Mouse (Mus musculus) liver (tissue): Measurements from ENCODE around the gene Pgap1.

ENCODE experiments used
- DNase-seq: peaks from one replicate; pipeline ENCODE4 v3.0.0-alpha.2; 2020; ENCODE audit warnings: mixed read lengths

Pgap1 gene

DNA sequence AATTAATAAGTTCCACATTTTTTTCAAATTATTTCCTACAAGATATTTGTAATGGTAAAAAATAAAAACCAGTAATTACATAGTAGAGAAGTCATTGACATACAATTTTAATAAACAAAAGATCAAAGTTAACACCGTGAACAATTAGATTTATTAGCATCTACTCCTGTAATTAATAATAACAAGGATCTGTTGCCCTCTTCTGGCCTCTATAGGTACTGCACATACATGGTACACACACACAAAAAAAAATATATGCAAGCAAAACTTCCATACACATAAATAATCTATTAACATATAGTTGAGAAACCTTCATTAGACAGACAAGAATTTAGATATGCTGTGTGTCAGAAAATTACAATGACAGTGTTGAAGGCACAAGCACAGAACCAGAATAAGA, 43.6 kb downstream of the Pgap1 start:
- DNase-seq = no peak

DNA sequence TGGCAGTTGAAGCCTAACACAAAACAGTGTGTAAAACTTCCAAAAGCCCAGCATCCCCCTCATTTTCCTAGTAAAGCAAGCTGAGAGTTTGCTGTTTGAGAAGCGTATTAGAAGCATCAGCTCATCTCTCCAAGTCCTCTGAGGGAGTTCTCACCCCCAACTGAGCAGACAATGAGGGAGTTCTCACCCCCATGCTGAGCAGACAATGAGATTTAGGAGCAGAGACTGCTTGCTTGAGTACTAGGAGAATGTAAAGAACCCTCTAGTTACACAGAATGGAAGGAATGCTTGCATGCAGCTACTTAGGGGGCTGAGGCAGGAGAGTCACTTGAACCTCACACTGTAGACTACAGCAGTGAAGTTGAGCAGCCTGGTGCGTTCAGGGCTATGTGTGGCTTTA, 59.0 kb downstream of the Pgap1 start:
- no peak for DNase-seq

DNA sequence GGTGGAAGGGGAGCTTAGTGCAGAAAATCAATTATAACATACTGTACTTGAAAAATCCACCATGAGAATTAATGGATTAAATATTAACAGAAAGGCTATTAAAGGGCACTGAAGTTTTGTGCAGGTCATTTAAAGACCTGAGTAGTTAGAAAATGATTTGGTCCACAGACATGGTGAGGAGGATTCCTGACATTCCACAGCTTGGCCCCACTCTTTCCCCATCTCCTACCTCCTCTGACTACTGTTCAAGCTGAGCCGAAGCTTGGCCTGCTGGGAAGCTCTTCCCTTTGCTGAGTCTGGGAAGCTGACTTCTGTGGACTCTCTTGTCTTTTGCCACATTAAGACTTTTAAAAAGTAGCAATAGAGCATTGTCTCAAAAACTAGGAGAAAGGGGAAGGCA, 61.2 kb downstream of the Pgap1 start:
- DNase-seq = no peak

DNA sequence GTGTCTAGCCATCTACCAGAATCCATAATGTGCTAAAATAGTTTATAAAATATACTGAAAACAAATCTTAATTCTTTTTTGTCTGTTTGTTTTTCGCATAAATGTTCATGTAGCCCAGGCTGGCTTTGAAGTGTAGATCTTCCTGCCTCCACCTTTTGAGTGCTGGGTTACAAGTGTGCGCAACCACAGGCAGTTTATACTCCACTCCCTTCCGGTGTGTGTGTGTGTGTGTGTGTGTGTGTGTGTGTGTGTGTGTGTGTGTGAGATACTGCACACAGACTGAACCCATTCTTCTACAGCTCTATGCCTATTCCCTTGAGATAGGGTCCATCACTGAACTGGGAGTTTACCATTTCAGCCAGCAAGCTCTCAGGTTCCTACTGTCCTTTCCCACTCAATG, 64.0 kb downstream of the Pgap1 start:
- DNase-seq = no peak

DNA sequence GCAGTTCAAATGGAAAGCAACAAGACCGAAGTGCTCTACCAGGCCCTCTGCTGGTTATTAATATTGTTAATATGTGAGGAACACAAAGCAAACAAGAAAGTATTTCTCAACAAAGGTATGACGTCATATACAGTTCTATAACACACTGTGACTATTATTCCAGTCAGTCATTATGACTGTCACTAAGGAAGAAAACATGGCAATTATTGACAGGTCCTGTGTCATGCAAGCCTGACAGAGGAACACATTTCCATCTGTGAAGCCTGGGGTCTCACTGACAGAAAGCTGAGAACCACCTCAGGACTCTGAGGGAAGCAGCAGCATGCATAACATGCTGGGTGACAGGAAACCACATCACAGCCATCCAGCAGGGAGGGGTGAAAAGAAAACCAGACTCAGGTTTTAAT, 65.0 kb downstream of the Pgap1 start:
- no peak for DNase-seq

DNA sequence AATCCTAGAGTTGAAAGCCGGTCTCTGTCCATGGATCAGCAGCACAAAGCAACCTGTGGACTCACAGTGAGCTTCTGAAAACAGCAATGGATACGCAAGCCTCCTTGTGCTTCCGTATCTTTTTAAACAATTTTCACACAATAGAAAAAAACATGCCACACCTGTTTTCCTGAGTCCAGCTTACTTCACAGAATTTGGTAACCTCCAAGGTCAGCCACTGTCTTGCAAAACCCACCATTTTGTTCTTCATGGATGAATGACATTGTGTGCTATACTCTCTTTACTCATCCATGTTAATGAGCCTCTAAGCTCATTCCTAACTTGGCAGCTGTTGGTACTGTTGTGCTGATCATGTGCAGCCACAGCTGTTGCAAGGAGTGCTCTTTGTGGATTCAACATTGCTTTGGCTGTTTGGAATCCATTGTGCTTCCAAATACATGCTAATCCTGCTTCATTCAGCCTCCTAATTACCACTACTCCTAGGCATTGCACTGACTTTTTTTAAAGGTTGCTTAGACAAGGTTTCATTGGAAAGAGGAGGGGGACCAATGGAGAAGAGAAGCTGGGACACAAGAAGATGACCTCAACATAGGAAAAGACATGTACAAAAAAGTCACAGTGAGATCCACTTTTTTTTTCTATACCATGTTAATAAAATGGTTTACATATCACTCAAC, 72.6 kb downstream of the Pgap1 start:
- DNase-seq = no peak

DNA sequence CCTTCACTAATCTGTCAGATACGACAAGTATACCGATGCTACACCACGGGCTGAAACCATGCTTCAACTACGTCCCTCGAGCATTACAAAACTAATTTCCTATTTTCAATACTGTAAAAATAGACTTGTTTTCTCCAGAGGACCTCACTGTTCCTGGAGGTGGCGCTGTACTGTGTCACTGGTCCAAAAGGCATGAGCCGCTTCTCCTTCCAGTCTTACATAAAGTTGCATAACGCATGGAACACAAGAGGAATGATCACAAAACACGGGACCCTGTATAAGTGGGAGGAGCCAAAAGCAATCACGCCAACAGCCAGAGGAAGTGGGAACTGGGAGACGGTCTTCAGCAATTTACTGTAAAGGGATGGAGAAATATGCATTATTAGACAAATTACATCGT, 77.0 kb downstream of the Pgap1 start:
- no peak for DNase-seq

DNA sequence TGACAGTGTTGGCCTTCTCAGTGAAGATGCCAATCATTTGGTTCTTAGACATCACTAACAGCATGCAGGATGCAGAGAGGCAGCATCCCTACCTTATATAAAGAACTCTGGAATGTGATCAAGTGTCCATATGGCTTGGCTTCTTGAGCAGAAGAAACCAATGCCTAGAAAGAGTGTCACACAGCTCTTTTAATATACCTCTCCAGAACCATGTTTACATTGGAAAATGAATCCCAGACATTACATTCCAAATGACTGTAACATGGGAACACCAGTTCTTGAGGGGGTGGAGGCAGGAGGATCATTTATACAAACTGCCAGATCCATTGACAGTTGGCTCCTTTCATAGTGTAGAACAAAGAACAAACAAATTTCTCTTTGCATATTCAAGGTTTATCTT, 88.8 kb downstream of the Pgap1 start:
- no peak for DNase-seq

DNA sequence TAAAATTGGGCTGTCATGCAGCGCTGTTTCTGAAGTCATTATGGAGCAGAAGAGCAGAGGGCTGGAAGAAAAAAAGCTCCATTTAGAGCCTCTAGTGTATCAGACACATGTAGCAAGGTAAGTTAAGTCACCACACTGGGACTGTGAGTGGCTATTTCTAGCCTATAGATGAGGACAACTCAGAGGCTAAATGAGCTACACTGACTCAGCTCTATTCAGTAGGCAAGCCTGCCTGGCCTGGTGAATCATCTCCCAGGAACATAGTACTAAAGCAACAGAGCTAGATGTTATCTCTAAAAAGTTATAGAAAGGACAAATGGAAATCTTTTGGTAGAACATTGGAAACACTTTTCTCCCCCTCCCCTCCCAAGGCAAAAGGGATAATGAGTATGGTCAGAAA, 90.1 kb downstream of the Pgap1 start:
- no peak for DNase-seq

DNA sequence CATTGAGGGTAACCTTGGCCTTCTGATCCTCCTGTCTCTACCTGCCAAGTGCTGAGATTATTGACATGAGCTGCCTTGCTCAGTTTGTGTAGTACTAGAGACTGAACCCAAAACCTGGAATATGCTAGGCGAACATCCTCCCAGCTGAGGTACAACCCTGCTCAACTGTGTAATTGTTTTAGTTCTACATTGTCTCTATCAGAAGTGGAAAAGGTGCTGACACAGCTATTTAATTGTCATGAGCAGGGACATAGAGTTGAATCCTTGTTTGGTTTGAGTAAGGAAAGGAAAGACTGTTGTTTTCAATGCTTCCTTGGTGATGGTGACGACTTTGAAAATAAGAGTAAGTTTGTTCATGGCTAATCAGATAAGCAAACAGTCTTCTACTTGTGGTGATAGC, 105.4 kb downstream of the Pgap1 start:
- DNase-seq = no peak

DNA sequence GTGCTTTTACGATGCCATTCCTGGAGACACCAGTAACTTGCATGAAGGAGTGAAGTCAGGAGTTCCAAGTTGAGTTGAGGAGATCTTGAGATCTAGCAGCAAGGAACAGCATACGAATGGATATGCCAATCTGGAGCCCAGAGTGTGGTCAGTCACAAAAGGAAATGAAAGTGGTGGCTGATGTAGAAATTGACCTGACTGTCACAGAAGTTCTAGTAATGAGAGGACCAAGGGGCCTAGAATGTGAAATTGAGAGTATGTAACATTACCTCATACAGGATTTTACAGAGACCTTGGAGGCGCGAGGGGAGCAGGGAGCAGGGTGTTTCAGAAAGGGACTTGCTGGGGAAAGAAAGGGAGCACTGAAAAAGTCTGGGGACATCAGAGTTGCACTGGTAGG, 108.7 kb downstream of the Pgap1 start:
- DNase-seq = no peak

DNA sequence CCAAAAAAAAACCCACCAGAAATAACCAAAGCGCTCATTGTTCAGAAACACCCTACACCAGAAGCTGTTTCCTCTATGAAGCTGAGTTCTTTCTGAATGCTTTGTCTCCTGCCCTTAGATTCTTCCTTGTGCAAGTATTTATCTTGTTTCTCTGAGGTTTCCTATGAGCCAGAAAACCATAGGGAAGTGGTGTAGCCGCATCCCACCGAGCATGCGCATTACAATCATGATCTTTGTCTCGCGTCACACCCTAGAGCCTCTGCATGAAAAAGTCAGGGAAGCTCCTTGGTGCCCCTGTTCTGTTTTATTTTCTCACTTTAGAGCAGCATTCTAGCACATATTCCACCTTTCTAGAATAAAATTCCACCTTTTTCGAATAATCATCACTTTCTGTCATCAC, 113.8 kb downstream of the Pgap1 start:
- peak; percentile 15 for DNase-seq

DNA sequence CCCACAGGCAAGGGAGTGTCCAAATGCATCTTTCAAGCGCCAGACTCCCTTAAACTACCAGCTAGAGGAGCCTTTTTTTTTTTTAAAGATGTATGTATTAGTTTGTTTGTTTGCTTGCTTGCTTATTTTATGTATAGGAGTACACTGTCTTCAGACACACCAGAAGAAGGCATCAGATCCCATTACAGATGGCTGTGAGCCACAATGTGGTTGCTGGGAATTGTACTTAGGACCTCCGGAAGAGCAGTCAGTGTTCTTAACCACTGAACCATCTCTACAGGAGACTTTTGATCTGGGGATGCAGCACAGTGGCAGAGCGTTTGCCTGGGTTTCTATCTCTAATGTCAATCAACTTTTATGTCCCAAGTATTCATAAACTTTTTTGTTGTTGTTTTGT, 118.4 kb downstream of the Pgap1 start:
- no peak for DNase-seq

DNA sequence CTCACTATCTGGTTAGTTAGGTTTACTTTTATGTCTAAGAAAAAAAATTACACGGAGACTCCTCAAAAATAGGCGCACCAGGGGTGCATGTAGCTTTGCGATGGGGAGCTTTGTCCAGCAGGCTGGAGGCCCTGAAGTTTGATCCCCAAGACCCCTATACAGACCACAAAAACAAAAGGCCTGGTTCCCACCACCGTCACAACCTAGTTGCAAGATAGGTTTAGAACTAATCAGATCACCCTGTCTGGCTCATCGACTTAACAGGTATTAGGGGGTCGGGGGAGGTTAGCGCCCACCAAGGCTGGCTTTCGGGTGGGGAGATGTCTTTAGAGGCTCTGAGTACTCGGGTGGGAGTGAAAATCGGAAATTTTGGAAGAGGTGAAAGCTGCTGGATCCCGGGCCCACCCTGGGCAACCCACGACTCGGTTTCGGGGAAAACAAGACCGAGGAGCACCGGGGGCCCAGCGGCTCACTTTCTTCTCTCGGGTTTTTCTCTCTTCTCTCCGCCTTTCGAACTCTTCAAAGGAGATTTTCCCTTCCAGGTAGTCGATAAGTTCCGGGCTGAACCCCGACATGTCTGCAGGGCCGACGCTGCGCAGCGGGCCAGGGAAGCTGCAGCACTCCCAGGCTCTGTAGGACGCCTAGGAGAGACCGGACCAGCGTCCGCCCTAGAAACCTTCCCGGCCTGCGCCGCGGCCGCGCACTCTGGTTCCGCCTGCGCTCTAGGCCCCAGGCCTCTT, 119.0 kb downstream of the Pgap1 start, which contains the start of gene Gtf3c3:
Gene Gtf3c3, minus strand, starts transcription at position 632 of the 740 bp plus-strand sequence.
- peak; percentile 80 for DNase-seq
